Mouse (Mus musculus): ENCODE measurements around the gene Zfp704. TPM values are rescaled to one million over a fixed set of nuclear protein-coding genes. Genes with fewer than 3 reads are reported as not detected.

Zfp704 gene
- polyA plus RNA-seq, 1 experiment = 15.1 TPM

- Histone ChIP-seq H3K27ac (ENCODE audit: insufficient read depth, low read length) (no peak overlapping the region), H3K4me1 (ENCODE audit: control insufficient read depth, insufficient read depth, low read length) (peaks cover 2% of the 10 kb centered on the region; the same call in 1 of the 2 replicates), H3K4me3 (ENCODE audit: insufficient read depth, low read length) (no peak overlapping the region)
- TF ChIP-seq POLR2A (IDR thresholded peaks at IDR 0.05; ENCODE audit: extremely low read depth, insufficient read depth, low read length) (no peak), CTCF (IDR thresholded peaks at IDR 0.05; ENCODE audit: extremely low read depth, insufficient read depth, low read length) (no peak)
Measured at GRCm38 (mm10) chr3:9568565-9569228, 41.2 kb downstream of the Zfp704 start.

GRCm38 (mm10) chr3:9567948-9568347, 41.9 kb downstream of the Zfp704 start:
- H3K4me3 ChIP-seq (ENCODE audit: insufficient read depth, low read length) = no peak overlapping the region
- peaks cover 2% of the 10 kb centered on the region; the same call in 1 of the 2 replicates for H3K4me1 ChIP-seq (ENCODE audit: control insufficient read depth, insufficient read depth, low read length)
- TF ChIP-seq POLR2A (IDR thresholded peaks at IDR 0.05; ENCODE audit: extremely low read depth, insufficient read depth, low read length) (no peak), CTCF (IDR thresholded peaks at IDR 0.05; ENCODE audit: extremely low read depth, insufficient read depth, low read length) (no peak)
- H3K27ac ChIP-seq (ENCODE audit: insufficient read depth, low read length) = no peak overlapping the region

DNA sequence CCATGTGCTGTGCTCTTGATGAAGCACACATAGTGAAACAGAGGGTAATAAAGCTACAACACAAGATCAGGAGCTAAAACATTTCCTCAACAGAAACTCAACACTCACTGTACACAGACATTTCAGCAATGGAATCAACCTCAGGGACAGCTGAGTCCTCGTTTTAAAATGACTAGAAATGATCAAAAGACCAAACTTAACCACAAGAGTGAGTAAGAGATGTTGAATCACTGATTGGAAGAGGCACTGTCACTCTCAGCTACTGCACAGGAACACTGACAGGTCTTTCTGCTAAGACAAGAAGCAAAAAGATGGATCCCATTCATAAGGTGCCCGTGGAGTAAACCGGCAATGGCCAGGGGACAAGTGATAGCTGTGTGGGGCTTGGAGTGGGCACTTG, 43.1 kb downstream of the Zfp704 start:
- TF ChIP-seq CTCF (IDR thresholded peaks at IDR 0.05; ENCODE audit: extremely low read depth, insufficient read depth, low read length) (no peak), POLR2A (IDR thresholded peaks at IDR 0.05; ENCODE audit: extremely low read depth, insufficient read depth, low read length) (no peak)
- no peak overlapping the region for H3K27ac ChIP-seq (ENCODE audit: insufficient read depth, low read length)
- H3K4me1 ChIP-seq (ENCODE audit: control insufficient read depth, insufficient read depth, low read length) = peaks cover 2% of the 10 kb centered on the region; the same call in 1 of the 2 replicates
- H3K4me3 ChIP-seq (ENCODE audit: insufficient read depth, low read length) = no peak overlapping the region

- peaks cover 2% of the 10 kb centered on the region; the same call in 1 of the 2 replicates for H3K4me1 ChIP-seq (ENCODE audit: control insufficient read depth, insufficient read depth, low read length)
- TF ChIP-seq POLR2A (IDR thresholded peaks at IDR 0.05; ENCODE audit: extremely low read depth, insufficient read depth, low read length) (no peak), CTCF (IDR thresholded peaks at IDR 0.05; ENCODE audit: extremely low read depth, insufficient read depth, low read length) (no peak)
- H3K27ac ChIP-seq (ENCODE audit: insufficient read depth, low read length) = no peak overlapping the region
- H3K4me3 ChIP-seq (ENCODE audit: insufficient read depth, low read length) = no peak overlapping the region
Measured at GRCm38 (mm10) chr3:9563562-9563961, 46.3 kb downstream of the Zfp704 start.

GRCm38 (mm10) chr3:9562649-9563328, 47.1 kb downstream of the Zfp704 start:
- Histone ChIP-seq H3K27ac (ENCODE audit: insufficient read depth, low read length) (no peak overlapping the region), H3K4me3 (ENCODE audit: insufficient read depth, low read length) (no peak overlapping the region), H3K4me1 (ENCODE audit: control insufficient read depth, insufficient read depth, low read length) (peaks cover under 1% of the 10 kb centered on the region; the same call in 1 of the 2 replicates)
- no peak for TF ChIP-seq CTCF (IDR thresholded peaks at IDR 0.05; ENCODE audit: extremely low read depth, insufficient read depth, low read length)
- TF ChIP-seq POLR2A (IDR thresholded peaks at IDR 0.05; ENCODE audit: extremely low read depth, insufficient read depth, low read length) = no peak

DNA sequence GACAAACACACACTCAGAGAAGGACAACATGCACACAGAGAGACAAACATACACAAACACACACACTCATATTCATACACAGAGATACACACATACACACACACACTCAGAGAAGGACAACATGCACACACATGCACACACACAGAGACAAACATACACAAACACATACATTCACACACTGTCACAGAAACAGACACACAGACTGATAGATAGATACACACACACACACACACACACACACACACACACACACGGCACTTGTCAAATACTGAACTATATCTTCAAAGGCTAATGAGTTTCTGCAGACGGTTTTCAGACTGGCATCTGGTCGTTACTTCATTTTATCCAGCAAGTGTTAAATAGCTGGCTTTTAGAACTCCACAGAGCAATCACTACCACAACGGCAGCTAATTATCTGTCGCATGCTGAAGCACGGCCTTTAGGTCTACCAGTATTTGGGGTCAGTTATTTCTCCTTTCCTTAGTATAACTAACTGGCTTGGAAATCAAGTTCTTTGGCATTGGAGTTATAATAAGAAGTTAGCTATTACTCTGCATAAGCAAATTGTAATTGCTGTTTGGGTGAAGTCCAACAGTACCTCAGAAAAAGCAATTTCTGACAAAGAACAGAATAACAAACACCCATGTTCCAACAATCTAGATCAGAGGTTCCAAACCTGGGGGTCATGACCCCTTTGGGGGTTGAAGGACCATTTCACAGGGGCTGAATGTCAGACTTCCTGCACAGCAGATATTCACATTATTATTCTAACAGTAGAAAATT, 51.9 kb downstream of the Zfp704 start:
- Histone ChIP-seq H3K4me3 (ENCODE audit: insufficient read depth, low read length) (no peak overlapping the region), H3K4me1 (ENCODE audit: control insufficient read depth, insufficient read depth, low read length) (peaks cover 2% of the 10 kb centered on the region; the same call in 1 of the 2 replicates), H3K27ac (ENCODE audit: insufficient read depth, low read length) (no peak overlapping the region)
- TF ChIP-seq POLR2A (IDR thresholded peaks at IDR 0.05; ENCODE audit: extremely low read depth, insufficient read depth, low read length) (no peak), CTCF (IDR thresholded peaks at IDR 0.05; ENCODE audit: extremely low read depth, insufficient read depth, low read length) (no peak)

GRCm38 (mm10) chr3:9556137-9556536, 53.7 kb downstream of the Zfp704 start:
- Histone ChIP-seq H3K27ac (ENCODE audit: insufficient read depth, low read length) (no peak overlapping the region), H3K4me1 (ENCODE audit: control insufficient read depth, insufficient read depth, low read length) (peaks cover 3% of the 10 kb centered on the region; the same call in 1 of the 2 replicates), H3K4me3 (ENCODE audit: insufficient read depth, low read length) (no peak overlapping the region)
- TF ChIP-seq CTCF (IDR thresholded peaks at IDR 0.05; ENCODE audit: extremely low read depth, insufficient read depth, low read length) (no peak), POLR2A (IDR thresholded peaks at IDR 0.05; ENCODE audit: extremely low read depth, insufficient read depth, low read length) (no peak)

DNA sequence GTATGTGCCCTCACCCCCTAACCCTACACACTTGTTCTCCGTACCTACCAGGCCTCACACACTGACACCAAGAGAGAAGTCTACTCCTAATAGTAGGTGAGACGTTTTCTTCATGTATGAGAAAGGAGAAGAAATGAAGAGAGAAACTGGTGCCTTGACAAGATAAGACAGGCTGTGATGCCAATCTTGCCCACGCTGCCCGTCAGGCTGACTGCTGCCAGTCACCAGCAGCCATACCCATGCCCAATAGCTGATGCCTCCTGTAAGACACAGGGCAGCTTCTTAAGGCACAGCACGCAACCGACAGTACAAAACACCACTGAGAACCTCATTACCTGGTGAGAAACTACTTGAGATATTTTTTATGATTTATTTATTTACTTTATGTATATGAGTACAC, 55.0 kb downstream of the Zfp704 start:
- peaks cover 3% of the 10 kb centered on the region; the same call in 1 of the 2 replicates for H3K4me1 ChIP-seq (ENCODE audit: control insufficient read depth, insufficient read depth, low read length)
- H3K27ac ChIP-seq (ENCODE audit: insufficient read depth, low read length) = no peak overlapping the region
- no peak for TF ChIP-seq CTCF (IDR thresholded peaks at IDR 0.05; ENCODE audit: extremely low read depth, insufficient read depth, low read length)
- TF ChIP-seq POLR2A (IDR thresholded peaks at IDR 0.05; ENCODE audit: extremely low read depth, insufficient read depth, low read length) = no peak
- H3K4me3 ChIP-seq (ENCODE audit: insufficient read depth, low read length) = no peak overlapping the region

- Histone ChIP-seq H3K4me3 (ENCODE audit: insufficient read depth, low read length) (no peak overlapping the region), H3K27ac (ENCODE audit: insufficient read depth, low read length) (no peak overlapping the region), H3K4me1 (ENCODE audit: control insufficient read depth, insufficient read depth, low read length) (peaks cover 3% of the 10 kb centered on the region)
- no peak for TF ChIP-seq POLR2A (IDR thresholded peaks at IDR 0.05; ENCODE audit: extremely low read depth, insufficient read depth, low read length)
- TF ChIP-seq CTCF (IDR thresholded peaks at IDR 0.05; ENCODE audit: extremely low read depth, insufficient read depth, low read length) = no peak
Measured at GRCm38 (mm10) chr3:9552332-9552731, 57.6 kb downstream of the Zfp704 start.

Data from cortical plate, adult 2 months (tissue).